Mouse (Mus musculus): Measurements from ENCODE around the gene Dnajc5g. TPM values are rescaled to one million over a fixed set of nuclear protein-coding genes. Genes with fewer than 3 reads are reported as not detected.

Gene Dnajc5g
- polyA plus RNA-seq (2017; shearing (Covaris generic)): not detected

DNA sequence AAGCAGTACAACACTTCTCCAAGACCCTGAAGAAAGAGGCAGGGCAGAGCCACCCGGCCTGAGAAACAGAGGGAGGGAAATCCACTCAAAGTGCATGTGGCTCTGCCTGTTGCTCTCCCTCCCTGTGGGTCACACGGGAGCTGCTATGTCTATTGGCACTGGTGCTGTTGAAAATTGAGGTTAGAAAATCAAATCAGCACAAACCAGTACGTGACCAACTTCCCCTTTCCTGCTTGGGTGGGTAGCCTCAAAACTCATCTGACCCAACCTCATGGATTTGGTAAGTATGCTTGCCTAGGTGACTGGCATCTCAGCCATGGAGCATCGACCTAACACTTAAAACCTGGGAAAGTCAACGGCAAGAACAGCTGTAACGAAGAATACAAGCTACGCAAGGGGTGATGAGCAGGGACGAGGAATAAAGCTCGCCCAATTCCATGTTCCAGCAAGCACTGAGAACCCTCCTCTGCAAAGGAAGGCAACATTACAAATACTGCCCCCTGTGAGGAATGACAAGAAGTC is at the start of gene Dnajc5g:
TSS of gene Dnajc5g (plus strand) at position 472 of the 522 bp plus-strand sequence.

DNA sequence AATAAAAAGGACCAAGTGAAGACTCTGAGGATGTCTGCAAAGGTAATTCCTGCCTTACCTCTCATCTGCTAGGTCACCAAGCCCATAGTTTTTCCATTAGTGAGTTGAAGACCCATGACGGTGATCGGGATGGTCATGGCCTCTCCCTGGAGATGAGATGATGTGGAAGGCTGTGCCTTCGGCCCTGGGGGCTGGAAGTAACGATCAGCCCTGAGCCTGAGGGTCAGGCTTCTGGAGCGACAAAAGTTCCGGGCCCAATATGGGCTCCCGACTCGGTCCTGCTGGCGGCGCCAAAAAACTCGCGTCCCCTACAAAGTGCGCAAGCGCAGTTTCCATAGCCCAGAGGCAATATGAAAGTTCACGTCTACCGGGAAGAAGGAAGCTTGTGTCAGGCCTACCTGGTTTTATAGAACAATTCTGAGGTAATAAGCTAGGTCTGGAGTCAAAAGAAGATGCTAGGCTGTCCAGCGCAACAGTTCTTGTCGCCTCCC is 2.0 kb downstream of the Dnajc5g start, which contains the start of gene Slc30a3:
TSS of gene Slc30a3 (minus strand) at position 238 of the 491 bp plus-strand sequence.

GRCm38 (mm10) chr5:31116354-31116753 is 10.3 kb downstream of the Dnajc5g start, which contains the start of gene Trim54:
Gene Trim54 (plus strand): TSS chr5:31116712.

GRCm38 (mm10) chr5:31138241-31138967 is 32.3 kb downstream of the Dnajc5g start, which contains the start of gene Ucn:
Gene Ucn (minus strand): TSS chr5:31138829.

GRCm38 (mm10) chr5:31154152-31154553 is 48.1 kb downstream of the Dnajc5g start, which contains the start of gene Mpv17:
Gene Mpv17 (minus strand): TSS chr5:31154251.

Other genes starting within 250 kb of the Dnajc5g start
- 41.2 TPM for gene Tmem214, start 238.3 kb upstream of the Dnajc5g start, polyA plus RNA-seq (2017; shearing (Covaris generic))
- gene Agbl5, start 217.6 kb upstream of the Dnajc5g start, polyA plus RNA-seq (2017; shearing (Covaris generic)): 9.7 TPM
- 261 TPM for gene Ost4, start 198.5 kb upstream of the Dnajc5g start, polyA plus RNA-seq (2017; shearing (Covaris generic))
- 0.12 TPM for gene Emilin1, start 192.9 kb upstream of the Dnajc5g start, polyA plus RNA-seq (2017; shearing (Covaris generic))
- gene Khk, start 184.9 kb upstream of the Dnajc5g start, polyA plus RNA-seq (2017; shearing (Covaris generic)): 12.1 TPM
- gene Cgref1, start 160.7 kb upstream of the Dnajc5g start, polyA plus RNA-seq (2017; shearing (Covaris generic)): 0.26 TPM
- gene Preb, start 145.9 kb upstream of the Dnajc5g start, polyA plus RNA-seq (2017; shearing (Covaris generic)): 215 TPM
- gene Tcf23, start 137.6 kb upstream of the Dnajc5g start, polyA plus RNA-seq (2017; shearing (Covaris generic)): not detected
- gene Atraid, start 58.0 kb upstream of the Dnajc5g start, polyA plus RNA-seq (2017; shearing (Covaris generic)): 62.9 TPM
- 5.3 TPM for gene Slc5a6, start 57.4 kb upstream of the Dnajc5g start, polyA plus RNA-seq (2017; shearing (Covaris generic))
- gene Cad, start 51.5 kb upstream of the Dnajc5g start, polyA plus RNA-seq (2017; shearing (Covaris generic)): 16.7 TPM
- gene Slc30a3, start 2.0 kb downstream of the Dnajc5g start, polyA plus RNA-seq (2017; shearing (Covaris generic)): 1.3 TPM
- not detected for gene Trim54, start 10.4 kb downstream of the Dnajc5g start, polyA plus RNA-seq (2017; shearing (Covaris generic))
- not detected for gene Ucn, start 32.5 kb downstream of the Dnajc5g start, polyA plus RNA-seq (2017; shearing (Covaris generic))
- gene Mpv17, start 48.0 kb downstream of the Dnajc5g start, polyA plus RNA-seq (2017; shearing (Covaris generic)): 16.9 TPM
- gene Gm29609, start 73.6 kb downstream of the Dnajc5g start, polyA plus RNA-seq (2017; shearing (Covaris generic)): not detected
- gene Gtf3c2, start 73.9 kb downstream of the Dnajc5g start, polyA plus RNA-seq (2017; shearing (Covaris generic)): 96.4 TPM
- gene Snx17, start 86.9 kb downstream of the Dnajc5g start, polyA plus RNA-seq (2017; shearing (Covaris generic)): 83.0 TPM
- gene Eif2b4, start 87.1 kb downstream of the Dnajc5g start, polyA plus RNA-seq (2017; shearing (Covaris generic)): 46.4 TPM
- gene Zfp513, start 96.0 kb downstream of the Dnajc5g start, polyA plus RNA-seq (2017; shearing (Covaris generic)): 24.6 TPM
- gene Ppm1g, start 114.4 kb downstream of the Dnajc5g start, polyA plus RNA-seq (2017; shearing (Covaris generic)): 166 TPM
- gene Nrbp1, start 134.6 kb downstream of the Dnajc5g start, polyA plus RNA-seq (2017; shearing (Covaris generic)): 283 TPM
- gene Gm9970, start 134.9 kb downstream of the Dnajc5g start, polyA plus RNA-seq (2017; shearing (Covaris generic)): not detected
- 42.2 TPM for gene Krtcap3, start 145.4 kb downstream of the Dnajc5g start, polyA plus RNA-seq (2017; shearing (Covaris generic))
- 8.5 TPM for gene Ift172, start 184.8 kb downstream of the Dnajc5g start, polyA plus RNA-seq (2017; shearing (Covaris generic))
- gene Fndc4, start 189.8 kb downstream of the Dnajc5g start, polyA plus RNA-seq (2017; shearing (Covaris generic)): 4.6 TPM
- gene Gckr, start 191.2 kb downstream of the Dnajc5g start, polyA plus RNA-seq (2017; shearing (Covaris generic)): not detected